Mouse (Mus musculus) heart, embryonic 10.5 days (tissue): ENCODE data around the gene Pdlim7. TPM values are rescaled to one million over a fixed set of nuclear protein-coding genes. Genes with fewer than 3 reads are reported as not detected.

Experiments
- DNase-seq: peaks from one replicate; pipeline ENCODE4 v3.0.0-alpha.2; 2017; ENCODE audit warnings: low spot score
- H3K27ac ChIP-seq: fragments of 300-500 bp; sonication (generic); 2 replicates; pipeline ENCODE4 v1.5.1; 2016; ENCODE audit warnings: mild to moderate bottlenecking
- H3K27me3 ChIP-seq: fragments of 300-500 bp; sonication (generic); 2 replicates; pipeline ENCODE4 v1.6.1; 2016; ENCODE audit warnings: mild to moderate bottlenecking; ENCODE audit not compliant: poor library complexity, insufficient read depth, severe bottlenecking
- H3K36me3 ChIP-seq: fragments of 300-500 bp; sonication (generic); 2 replicates; pipeline ENCODE4 v1.6.1; 2016; ENCODE audit warnings: mild to moderate bottlenecking, moderate library complexity
- H3K4me1 ChIP-seq: fragments of 300-500 bp; sonication (generic); 2 replicates; pipeline ENCODE4 v1.6.1; 2016; ENCODE audit warnings: mild to moderate bottlenecking
- H3K4me3 ChIP-seq: fragments of 300-500 bp; sonication (generic); 2 replicates; pipeline ENCODE4 v1.5.1; 2016; ENCODE audit warnings: mild to moderate bottlenecking, moderate library complexity
- H3K9me3 ChIP-seq: fragments of 300-500 bp; sonication (generic); 2 replicates; pipeline ENCODE4 v1.6.1; 2016; ENCODE audit warnings: mild to moderate bottlenecking, moderate library complexity
- whole genome bisulfite sequencing: fragments of 180-500 bp; shearing (Covaris S2); methylation state at CpG from one replicate; pipeline ENCODE4 v1.1.7; 2016; 5-methylcytosine and 5-hydroxymethylcytosine counted together
- polyA plus RNA-seq: library from polyadenylated mRNA; unstranded; fragments of >200 nt; fragmentation: Nextera tagmentation; extraction: Ambion mirVana; gene quantifications from 2 replicates; pipeline ENCODE4 v1.2.1, GENCODE M21; 2016

The Pdlim7 gene
- polyA plus RNA-seq, result 397 and 462 TPM in 2 replicates

GRCm38 (mm10) chr13:55513111-55513748 lies at the start of gene Pdlim7:
Gene Pdlim7 (minus strand): TSS chr13:55513676.
- peaks cover 49% of the 10 kb centered on the region for H3K4me1 ChIP-seq
- WGBS, result under 1% methylated on average over 55 of the region's 55 CpGs
- peak; percentile 94 for DNase-seq
- peak within 1 kb of the TSS; percentile 98 for H3K4me3 ChIP-seq
- H3K27ac ChIP-seq, result peak within 1 kb of the TSS; percentile 98
- no peaks in the 10 kb centered on the region for H3K9me3 ChIP-seq
- H3K36me3 ChIP-seq, result peaks cover 38% of the 10 kb centered on the region
- H3K27me3 ChIP-seq, result peaks cover 12% of the 10 kb centered on the region

- Histone ChIP-seq H3K4me1 (no peaks in the 10 kb centered on the region), H3K27me3 (no peaks in the 10 kb centered on the region), H3K36me3 (peaks cover 55% of the 10 kb centered on the region), H3K9me3 (no peaks in the 10 kb centered on the region), H3K4me3 (no peak overlapping the region), H3K27ac (no peak overlapping the region)
- WGBS, result 90% methylated on average over 6 of the region's 6 CpGs
- DNase-seq, result no peak
Observed at GRCm38 (mm10) chr13:55557499-55557898, 44.0 kb upstream of the Pdlim7 start.

GRCm38 (mm10) chr13:55555921-55556320 lies 42.4 kb upstream of the Pdlim7 start:
- Histone ChIP-seq H3K9me3 (no peaks in the 10 kb centered on the region), H3K4me1 (no peaks in the 10 kb centered on the region), H3K4me3 (no peak overlapping the region), H3K36me3 (peaks cover 58% of the 10 kb centered on the region), H3K27me3 (no peaks in the 10 kb centered on the region), H3K27ac (no peak overlapping the region)
- 93% methylated on average over 9 of the region's 9 CpGs for WGBS
- no peak for DNase-seq

GRCm38 (mm10) chr13:55549061-55549460 lies 35.6 kb upstream of the Pdlim7 start:
- Histone ChIP-seq H3K36me3 (peaks cover 95% of the 10 kb centered on the region), H3K4me1 (peaks cover 6% of the 10 kb centered on the region; the same call in 1 of the 2 replicates), H3K9me3 (no peaks in the 10 kb centered on the region), H3K27ac (no peak overlapping the region), H3K4me3 (no peak overlapping the region), H3K27me3 (no peaks in the 10 kb centered on the region)
- no peak for DNase-seq
- WGBS, result 87% methylated on average over 15 of the region's 15 CpGs

GRCm38 (mm10) chr13:55548426-55548825 lies 35.0 kb upstream of the Pdlim7 start:
- Histone ChIP-seq H3K4me1 (peaks cover 6% of the 10 kb centered on the region; the same call in 1 of the 2 replicates), H3K27me3 (no peaks in the 10 kb centered on the region), H3K9me3 (no peaks in the 10 kb centered on the region), H3K4me3 (no peak overlapping the region), H3K27ac (no peak overlapping the region), H3K36me3 (peaks cover 95% of the 10 kb centered on the region)
- no peak for DNase-seq
- 85% methylated on average over 5 of the region's 5 CpGs for WGBS

GRCm38 (mm10) chr13:55547916-55548315 lies 34.4 kb upstream of the Pdlim7 start:
- Histone ChIP-seq H3K4me1 (peaks cover 6% of the 10 kb centered on the region; the same call in 1 of the 2 replicates), H3K27ac (no peak overlapping the region), H3K36me3 (peaks cover 95% of the 10 kb centered on the region), H3K4me3 (no peak overlapping the region), H3K9me3 (no peaks in the 10 kb centered on the region), H3K27me3 (no peaks in the 10 kb centered on the region)
- no peak for DNase-seq
- 82% methylated on average over 2 of the region's 2 CpGs for WGBS

- H3K4me1 ChIP-seq, result peaks cover 6% of the 10 kb centered on the region; the same call in 1 of the 2 replicates
- DNase-seq, result no peak
- no peaks in the 10 kb centered on the region for H3K9me3 ChIP-seq
- H3K27ac ChIP-seq, result no peak overlapping the region
- H3K36me3 ChIP-seq, result peaks cover 100% of the 10 kb centered on the region
- no peaks in the 10 kb centered on the region for H3K27me3 ChIP-seq
- no peak overlapping the region for H3K4me3 ChIP-seq
- WGBS, result 78% methylated on average over 6 of the region's 6 CpGs
Observed at GRCm38 (mm10) chr13:55544792-55545191, 31.3 kb upstream of the Pdlim7 start.

- peaks cover 100% of the 10 kb centered on the region for H3K36me3 ChIP-seq
- WGBS, result 87% methylated on average over 8 of the region's 8 CpGs
- H3K9me3 ChIP-seq, result no peaks in the 10 kb centered on the region
- H3K4me1 ChIP-seq, result peaks cover 2% of the 10 kb centered on the region; the same call in 1 of the 2 replicates
- H3K27ac ChIP-seq, result no peak overlapping the region
- no peak overlapping the region for H3K4me3 ChIP-seq
- no peak for DNase-seq
- H3K27me3 ChIP-seq, result no peaks in the 10 kb centered on the region
Observed at GRCm38 (mm10) chr13:55543447-55543846, 30.0 kb upstream of the Pdlim7 start.

- no peaks in the 10 kb centered on the region for H3K4me1 ChIP-seq
- 92% methylated on average over 4 of the region's 4 CpGs for WGBS
- no peak for DNase-seq
- no peaks in the 10 kb centered on the region for H3K27me3 ChIP-seq
- peaks cover 100% of the 10 kb centered on the region for H3K36me3 ChIP-seq
- H3K9me3 ChIP-seq, result no peaks in the 10 kb centered on the region
- H3K27ac ChIP-seq, result no peak overlapping the region
- H3K4me3 ChIP-seq, result no peak overlapping the region
Observed at GRCm38 (mm10) chr13:55542891-55543290, 29.4 kb upstream of the Pdlim7 start.

GRCm38 (mm10) chr13:55540933-55541332 lies 27.5 kb upstream of the Pdlim7 start:
- Histone ChIP-seq H3K27me3 (no peaks in the 10 kb centered on the region), H3K4me1 (peaks cover 6% of the 10 kb centered on the region), H3K9me3 (no peaks in the 10 kb centered on the region), H3K4me3 (no peak overlapping the region), H3K27ac (no peak overlapping the region), H3K36me3 (peaks cover 84% of the 10 kb centered on the region)
- DNase-seq, result no peak
- 89% methylated on average over 2 of the region's 2 CpGs for WGBS

GRCm38 (mm10) chr13:55536194-55537175 lies 23.0 kb upstream of the Pdlim7 start, which contains the start of gene Ddx41:
Gene Ddx41 (minus strand): TSS chr13:55536658.
- no peaks in the 10 kb centered on the region for H3K27me3 ChIP-seq
- no peaks in the 10 kb centered on the region for H3K9me3 ChIP-seq
- peak; percentile 99 for DNase-seq
- H3K27ac ChIP-seq, result peak within 1 kb of the TSS; percentile 89
- peaks cover 15% of the 10 kb centered on the region for H3K4me1 ChIP-seq
- WGBS, result under 1% methylated on average over 70 of the region's 70 CpGs
- peak within 1 kb of the TSS; percentile 94 for H3K4me3 ChIP-seq
- H3K36me3 ChIP-seq, result peaks cover 77% of the 10 kb centered on the region

- DNase-seq, result no peak
- Histone ChIP-seq H3K36me3 (peaks cover 76% of the 10 kb centered on the region), H3K4me3 (peak overlapping the region; percentile 94), H3K9me3 (no peaks in the 10 kb centered on the region), H3K27ac (peak overlapping the region; percentile 89), H3K4me1 (peaks cover 15% of the 10 kb centered on the region), H3K27me3 (no peaks in the 10 kb centered on the region)
- WGBS, result 17% methylated on average over 17 of the region's 17 CpGs
Observed at GRCm38 (mm10) chr13:55535796-55536193, 22.3 kb upstream of the Pdlim7 start.

GRCm38 (mm10) chr13:55535191-55535590 lies 21.7 kb upstream of the Pdlim7 start:
- Histone ChIP-seq H3K36me3 (peaks cover 76% of the 10 kb centered on the region), H3K27me3 (no peaks in the 10 kb centered on the region), H3K4me1 (peaks cover 15% of the 10 kb centered on the region), H3K4me3 (peak overlapping the region; percentile 94), H3K27ac (peak overlapping the region; percentile 89; the same call in 1 of the 2 replicates), H3K9me3 (no peaks in the 10 kb centered on the region)
- no peak for DNase-seq
- 93% methylated on average over 15 of the region's 15 CpGs for WGBS
